Mouse (Mus musculus): ENCODE measurements around the gene Krt33a.

GRCm38 (mm10) chr11:100029768-100030167 lies 13.8 kb upstream of the Krt33a start, which contains the start of gene Krt33b:
- TF ChIP-seq POLR2A (IDR thresholded peaks at IDR 0.05; ENCODE audit: low read depth, low read length) (no peak), CTCF (IDR thresholded peaks at IDR 0.05; ENCODE audit: extremely low read depth, insufficient read length, insufficient replicate concordance, low read depth, low read length) (no peak)
